Mouse (Mus musculus) neural tube, embryonic 13.5 days (tissue): Measurements from ENCODE around the gene Vmn2r78. TPM values are rescaled to one million over a fixed set of nuclear protein-coding genes. Genes with fewer than 3 reads are reported as not detected.
"Not testable (repeated sequence)": the region's sequence is repeated elsewhere in the genome, so short reads cannot be mapped to it uniquely, and the experiment has no call there.

Experiments
- ATAC-seq: fragments of 200-750 bp; cut with Nextera tagmentation; 2 replicates; pipeline ENCODE4 v1.8.0; 2017; ENCODE audit warnings: low read depth, mild to moderate bottlenecking, moderate TSS enrichment, moderate library complexity
- H3K27ac ChIP-seq: fragments of 300-500 bp; sonication (generic); replicated peaks from 2 replicates; pipeline ENCODE4 v1.5.1; 2015; ENCODE audit warnings: moderate library complexity, mild to moderate bottlenecking, inconsistent platforms
- H3K27me3 ChIP-seq: fragments of 300-500 bp; sonication (generic); 2 replicates; pipeline ENCODE4 v1.6.1; 2015; ENCODE audit warnings: mild to moderate bottlenecking, inconsistent platforms
- H3K36me3 ChIP-seq: fragments of 300-500 bp; sonication (generic); 2 replicates; pipeline ENCODE4 v1.6.1; 2015; ENCODE audit warnings: mild to moderate bottlenecking, inconsistent platforms
- H3K4me1 ChIP-seq: fragments of 300-500 bp; sonication (generic); replicated peaks from 2 replicates; pipeline ENCODE4 v1.6.1; 2015; ENCODE audit warnings: inconsistent platforms
- H3K4me2 ChIP-seq: fragments of 300-500 bp; sonication (generic); 2 replicates; pipeline ENCODE4 v1.6.1; 2015; ENCODE audit warnings: inconsistent platforms, mild to moderate bottlenecking, moderate library complexity
- H3K4me3 ChIP-seq: fragments of 300-500 bp; sonication (generic); 2 replicates; pipeline ENCODE4 v1.5.1; 2015; ENCODE audit warnings: mild to moderate bottlenecking, inconsistent platforms
- H3K9ac ChIP-seq: fragments of 300-500 bp; sonication (generic); 2 replicates; pipeline ENCODE4 v1.6.1; 2015; ENCODE audit warnings: moderate library complexity, mild to moderate bottlenecking, inconsistent platforms
- H3K9me3 ChIP-seq: fragments of 300-500 bp; sonication (generic); 2 replicates; pipeline ENCODE4 v1.6.1; 2016; ENCODE audit warnings: inconsistent platforms
- WGBS: fragments of 180-500 bp; shearing (Covaris S2); methylation state at CpG from one replicate; pipeline ENCODE4 v1.1.7; 2015; 5-methylcytosine and 5-hydroxymethylcytosine counted together
- polyA plus RNA-seq: library from polyadenylated mRNA; unstranded; fragments of >200 nt; fragmentation: Nextera tagmentation; extraction: Ambion mirVana; gene quantifications from 2 replicates; pipeline ENCODE4 v1.2.1, GENCODE M21; 2015

The Vmn2r78 gene
- not detected in 2 replicates for polyA plus RNA-seq

DNA sequence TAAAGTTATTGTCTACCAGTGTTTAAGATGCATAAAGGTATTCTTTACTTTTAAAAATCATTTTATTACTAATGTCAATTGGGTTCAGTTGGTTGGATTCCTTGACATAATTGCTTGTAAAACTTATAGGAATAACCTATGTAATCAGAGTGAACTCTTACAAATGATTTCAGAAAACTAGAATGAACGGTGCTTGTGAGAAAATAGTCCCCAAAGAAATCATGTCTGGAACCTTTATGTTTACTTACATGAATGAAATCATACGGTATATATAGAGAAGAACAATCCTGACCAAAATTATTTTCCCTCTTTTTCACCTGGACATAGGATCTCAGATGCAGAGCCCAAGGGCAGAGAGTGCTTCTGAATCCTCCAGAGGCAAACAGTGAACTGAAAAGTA, at the start of gene Vmn2r78:
Gene Vmn2r78 (plus strand): TSS at position 301 of the 400 bp plus-strand sequence.
- not testable (repeated sequence) for H3K4me1 ChIP-seq, H3K27me3 ChIP-seq, H3K27ac ChIP-seq, H3K4me3 ChIP-seq, H3K9ac ChIP-seq, ATAC-seq, H3K36me3 ChIP-seq, H3K4me2 ChIP-seq, H3K9me3 ChIP-seq
- WGBS, result 88% methylated on average over 2 of the region's 2 CpGs

DNA sequence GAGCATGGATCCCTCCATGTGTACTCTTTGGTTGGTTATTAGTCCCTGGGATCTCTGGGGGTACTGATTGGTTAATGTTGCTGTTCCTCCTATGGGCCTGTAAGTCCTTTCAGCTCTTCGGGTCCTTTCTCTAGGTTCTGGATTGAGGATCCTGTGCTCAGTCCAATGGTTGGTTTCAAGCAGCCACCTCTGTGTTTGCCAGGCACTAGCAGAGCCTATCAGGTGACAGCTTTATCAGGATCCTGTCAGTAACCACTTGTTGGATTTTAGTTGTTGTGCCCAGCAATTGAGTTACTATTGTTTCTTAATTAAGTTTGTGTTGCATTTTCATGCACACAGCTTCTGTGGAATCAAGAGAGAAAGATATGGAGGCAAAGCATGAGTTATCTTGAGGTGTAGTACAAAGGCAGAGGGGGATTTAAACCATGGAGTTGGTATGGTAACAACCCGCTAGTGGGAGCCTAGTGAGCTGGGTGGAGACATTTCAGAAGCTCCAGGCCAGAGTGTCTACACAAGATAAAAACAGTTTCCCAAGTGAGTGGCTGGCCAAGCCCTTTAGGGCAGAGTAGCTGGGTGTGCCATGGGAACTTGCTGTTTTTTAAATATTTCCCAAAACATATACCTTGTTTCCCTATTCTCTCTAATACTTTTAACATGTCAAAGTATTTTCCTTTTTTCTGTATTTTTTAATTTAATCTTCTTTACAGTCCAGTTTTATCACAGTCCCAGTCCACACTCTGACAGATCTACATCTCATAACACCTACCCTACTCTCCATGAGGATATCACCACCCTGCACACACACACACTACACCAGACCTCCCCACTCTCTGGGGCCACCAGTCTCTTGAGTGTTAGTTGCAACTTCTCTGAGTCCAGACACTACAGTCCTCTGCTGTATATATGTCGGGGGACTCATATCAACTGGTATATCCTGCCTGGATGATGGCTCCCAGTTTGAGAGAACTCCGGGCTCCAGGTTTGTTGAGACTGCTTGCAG, 25.1 kb upstream of the Vmn2r78 start:
- no peak overlapping the region for H3K4me3 ChIP-seq
- H3K27ac ChIP-seq, result no peak overlapping the region
- no peaks in the 10 kb centered on the region for H3K36me3 ChIP-seq
- no peaks in the 10 kb centered on the region for H3K9me3 ChIP-seq
- H3K9ac ChIP-seq, result no peak overlapping the region
- H3K4me2 ChIP-seq, result no peak overlapping the region
- 88% methylated on average over 4 of the region's 4 CpGs for WGBS
- H3K4me1 ChIP-seq, result no peaks in the 10 kb centered on the region
- no peak for ATAC-seq
- no peaks in the 10 kb centered on the region for H3K27me3 ChIP-seq

DNA sequence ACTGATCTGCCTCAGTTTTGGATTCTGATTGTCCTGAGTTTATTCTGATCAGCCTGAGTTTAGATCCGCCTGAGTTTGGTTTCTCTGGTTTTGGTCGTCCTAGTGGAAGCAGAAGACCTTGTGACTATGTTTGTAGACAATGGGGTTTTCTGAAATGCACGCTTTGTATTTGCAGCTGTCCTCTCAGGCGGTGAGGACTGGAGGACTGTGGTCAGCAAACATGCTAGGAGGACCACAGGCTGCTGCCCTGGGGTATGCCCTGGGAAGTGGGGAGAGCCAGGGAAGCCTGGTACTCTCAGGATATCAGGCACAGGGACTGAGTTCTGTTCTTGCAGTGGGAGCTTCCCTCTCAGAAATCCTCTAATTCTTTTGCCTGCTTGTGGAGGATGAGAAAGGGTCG, 22.4 kb downstream of the Vmn2r78 start:
- Histone ChIP-seq H3K36me3 (no peaks in the 10 kb centered on the region), H3K4me1 (no peaks in the 10 kb centered on the region), H3K27me3 (no peaks in the 10 kb centered on the region), H3K4me3 (no peak overlapping the region), H3K27ac (no peak overlapping the region), H3K9ac (no peak overlapping the region), H3K4me2 (no peak overlapping the region), H3K9me3 (no peaks in the 10 kb centered on the region)
- no peak for ATAC-seq
- 80% methylated on average over 5 of the region's 5 CpGs for WGBS

DNA sequence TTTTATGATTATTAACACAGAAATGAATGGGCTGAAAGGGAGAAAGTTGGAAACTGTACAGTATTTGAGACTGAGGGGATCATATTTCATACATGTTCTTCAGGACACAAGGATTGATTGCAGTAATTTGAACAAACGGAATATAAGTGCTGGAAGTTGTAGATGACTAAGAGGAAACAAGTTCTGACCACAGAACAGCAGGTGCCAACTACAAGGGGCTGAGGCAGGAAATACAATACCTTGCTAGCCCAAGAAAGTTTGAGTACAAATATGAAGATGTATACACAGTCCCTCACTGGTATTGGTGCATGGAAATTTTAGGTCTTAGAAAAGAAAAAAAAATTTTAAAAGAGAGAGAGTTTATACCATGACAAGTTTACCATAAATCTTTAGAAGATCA, 79.8 kb downstream of the Vmn2r78 start:
- Histone ChIP-seq H3K4me1 (no peaks in the 10 kb centered on the region), H3K27me3 (no peaks in the 10 kb centered on the region), H3K9me3 (no peaks in the 10 kb centered on the region), H3K36me3 (no peaks in the 10 kb centered on the region), H3K27ac (no peak overlapping the region), H3K4me3 (no peak overlapping the region), H3K4me2 (no peak overlapping the region), H3K9ac (no peak overlapping the region)
- no peak for ATAC-seq
- 70% methylated on average over 1 of the region's 1 CpGs for whole genome bisulfite sequencing

DNA sequence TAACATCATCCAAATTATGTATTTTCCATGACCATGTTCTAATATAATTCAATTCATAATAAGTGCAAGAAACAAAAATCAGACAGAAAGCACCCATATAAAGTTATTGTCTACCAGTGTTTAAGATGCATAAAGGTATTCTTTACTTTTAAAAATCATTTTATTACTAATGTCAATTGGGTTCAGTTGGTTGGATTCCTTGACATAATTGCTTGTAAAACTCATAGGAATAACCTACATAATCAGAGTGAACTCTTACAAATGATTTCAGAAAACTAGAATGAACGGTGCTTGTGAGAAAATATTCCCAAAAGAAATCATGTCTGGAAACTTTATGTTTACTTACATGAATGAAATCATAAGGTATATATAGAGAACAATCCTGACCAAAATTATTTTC, 80.9 kb downstream of the Vmn2r78 start, which contains the start of gene Vmn2r79:
Gene Vmn2r79 (plus strand): TSS at position 301 of the 400 bp plus-strand sequence.
- H3K36me3 ChIP-seq, H3K9me3 ChIP-seq, H3K4me3 ChIP-seq, H3K9ac ChIP-seq, H3K27me3 ChIP-seq, ATAC-seq, H3K4me2 ChIP-seq, H3K27ac ChIP-seq, H3K4me1 ChIP-seq: not testable (repeated sequence)
- 86% methylated on average over 1 of the region's 1 CpGs for WGBS

Other genes with a start within 250 kb of the Vmn2r78 start
- gene Olfr292, start 226.8 kb upstream of the Vmn2r78 start, polyA plus RNA-seq, result not detected in 2 replicates
- 0.30 and 0.43 TPM in 2 replicates for gene Folh1, start 139.2 kb upstream of the Vmn2r78 start, polyA plus RNA-seq
- gene Vmn2r77, start 120.1 kb upstream of the Vmn2r78 start, polyA plus RNA-seq, result not detected in 2 replicates
- not detected in 2 replicates for gene Vmn2r79, start 81.0 kb downstream of the Vmn2r78 start, polyA plus RNA-seq